Mouse (Mus musculus): ENCODE measurements around the gene Prpf6.

DNA sequence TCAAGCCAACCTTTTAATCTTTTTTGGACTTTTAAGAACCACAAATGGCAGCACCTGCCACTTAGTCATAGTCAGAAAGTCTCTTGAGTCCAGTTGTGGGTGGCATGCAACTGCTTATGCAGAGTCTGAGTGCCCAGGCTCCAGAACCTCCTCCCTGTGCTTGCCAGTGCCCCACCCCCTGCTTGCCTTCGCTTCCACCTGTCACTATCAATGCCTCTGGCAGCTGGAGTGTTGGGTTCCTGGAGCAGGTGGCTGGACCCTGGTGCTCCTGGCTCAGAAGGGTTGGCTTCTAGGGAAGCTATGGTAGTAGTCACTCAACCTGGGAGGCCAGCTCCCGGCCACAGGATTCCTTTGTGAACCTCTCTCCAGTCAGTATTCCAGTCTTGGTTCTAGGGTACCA lies 41.4 kb upstream of the Prpf6 start:
- TF ChIP-seq CTCF (IDR thresholded peaks at IDR 0.05; ENCODE audit: low read depth) (no peak), EP300 (IDR thresholded peaks at IDR 0.05; ENCODE audit: low read depth) (no peak)
